Mouse (Mus musculus) brain, embryonic 14.5 days (tissue): Measurements from ENCODE around the gene Robo1.

Experiments
- CTCF ChIP-seq: fragments of 200-500 bp; IDR thresholded peaks from 2 replicates; pipeline ENCODE4 v1.5.1; 2012; ENCODE audit warnings: inconsistent platforms, mild to moderate bottlenecking, moderate library complexity, borderline replicate concordance; ENCODE audit not compliant: insufficient read depth, insufficient read length; ENCODE audit errors: extremely low read depth
- POLR2A ChIP-seq: fragments of 200-500 bp; IDR thresholded peaks from 2 replicates; pipeline ENCODE4 v1.6.1; 2012; ENCODE audit warnings: mild to moderate bottlenecking, inconsistent platforms, borderline replicate concordance; ENCODE audit not compliant: poor library complexity, insufficient read depth, insufficient read length, severe bottlenecking; ENCODE audit errors: extremely low read depth

- no peak for TF ChIP-seq CTCF
- TF ChIP-seq POLR2A = no peak
These were observed 395.4 kb downstream of the Robo1 start for GRCm38 (mm10) chr16:72703486-72703885.
